Mouse (Mus musculus) embryonic facial prominence, embryonic 13.5 days (tissue): ENCODE data around the gene Vps13d. TPM values are rescaled to one million over a fixed set of nuclear protein-coding genes. Genes with fewer than 3 reads are reported as not detected.

Source experiments
- ATAC-seq: fragments of 200-750 bp; cut with Nextera tagmentation; 2 replicates; pipeline ENCODE4 v1.8.0; 2017; ENCODE audit warnings: low read depth; ENCODE audit not compliant: insufficient number of reproducible peaks, insufficient read depth, low FRiP score, low TSS enrichment
- H3K27ac ChIP-seq: fragments of 300-500 bp; sonication (generic); 2 replicates; pipeline ENCODE4 v1.5.1; 2015; ENCODE audit warnings: moderate library complexity, mild to moderate bottlenecking, inconsistent platforms
- H3K27me3 ChIP-seq: fragments of 300-500 bp; sonication (generic); 2 replicates; pipeline ENCODE4 v1.6.1; 2015; ENCODE audit warnings: mild to moderate bottlenecking, inconsistent platforms
- H3K36me3 ChIP-seq: fragments of 300-500 bp; sonication (generic); 2 replicates; pipeline ENCODE4 v1.6.1; 2015; ENCODE audit warnings: mild to moderate bottlenecking, inconsistent platforms
- H3K4me1 ChIP-seq: fragments of 300-500 bp; sonication (generic); 2 replicates; pipeline ENCODE4 v1.6.1; 2015; ENCODE audit warnings: inconsistent platforms
- H3K4me2 ChIP-seq: fragments of 300-500 bp; sonication (generic); 2 replicates; pipeline ENCODE4 v1.6.1; 2015; ENCODE audit warnings: moderate library complexity, mild to moderate bottlenecking, inconsistent platforms
- H3K4me3 ChIP-seq: fragments of 300-500 bp; sonication (generic); 2 replicates; pipeline ENCODE4 v1.5.1; 2015; ENCODE audit warnings: mild to moderate bottlenecking, inconsistent platforms
- H3K9ac ChIP-seq: fragments of 300-500 bp; sonication (generic); 2 replicates; pipeline ENCODE4 v1.6.1; 2015; ENCODE audit warnings: mild to moderate bottlenecking, inconsistent platforms
- H3K9me3 ChIP-seq: fragments of 300-500 bp; sonication (generic); 2 replicates; pipeline ENCODE4 v1.6.1; 2016; ENCODE audit warnings: inconsistent platforms
- WGBS: fragments of 180-500 bp; shearing (Covaris S2); methylation state at CpG from one replicate; pipeline ENCODE4 v1.1.7; 2015; ENCODE audit warnings: mixed read lengths; 5-methylcytosine and 5-hydroxymethylcytosine counted together
- polyA plus RNA-seq: library from polyadenylated mRNA; unstranded; fragments of >200 nt; fragmentation: Nextera tagmentation; extraction: Ambion mirVana; gene quantifications from 2 replicates; pipeline ENCODE4 v1.2.1, GENCODE M21; 2015

Vps13d gene
- polyA plus RNA-seq, 1 experiment from 2014 or later, result 6.7 TPM

- WGBS, result 84% methylated on average over 8 of the region's 8 CpGs
- H3K27me3 ChIP-seq, result no peaks in the 10 kb centered on the region
- H3K27ac ChIP-seq, result no peak overlapping the region
- no peak overlapping the region for H3K4me2 ChIP-seq
- peaks cover 8% of the 10 kb centered on the region for H3K4me1 ChIP-seq
- H3K9ac ChIP-seq, result no peak overlapping the region
- peaks cover 58% of the 10 kb centered on the region for H3K36me3 ChIP-seq
- H3K9me3 ChIP-seq, result no peaks in the 10 kb centered on the region
- ATAC-seq, result no peak
- H3K4me3 ChIP-seq, result no peak overlapping the region
Measured at GRCm38 (mm10) chr4:145046032-145046401, 148.8 kb downstream of the Vps13d start.

GRCm38 (mm10) chr4:145045312-145046031 lies 149.3 kb downstream of the Vps13d start:
- H3K4me2 ChIP-seq, result no peak overlapping the region
- no peak for ATAC-seq
- H3K4me3 ChIP-seq, result no peak overlapping the region
- H3K27ac ChIP-seq, result no peak overlapping the region
- H3K36me3 ChIP-seq, result peaks cover 62% of the 10 kb centered on the region
- no peaks in the 10 kb centered on the region for H3K27me3 ChIP-seq
- no peaks in the 10 kb centered on the region for H3K9me3 ChIP-seq
- 62% methylated on average over 5 of the region's 5 CpGs for WGBS
- peaks cover 2% of the 10 kb centered on the region for H3K4me1 ChIP-seq
- H3K9ac ChIP-seq, result no peak overlapping the region

DNA sequence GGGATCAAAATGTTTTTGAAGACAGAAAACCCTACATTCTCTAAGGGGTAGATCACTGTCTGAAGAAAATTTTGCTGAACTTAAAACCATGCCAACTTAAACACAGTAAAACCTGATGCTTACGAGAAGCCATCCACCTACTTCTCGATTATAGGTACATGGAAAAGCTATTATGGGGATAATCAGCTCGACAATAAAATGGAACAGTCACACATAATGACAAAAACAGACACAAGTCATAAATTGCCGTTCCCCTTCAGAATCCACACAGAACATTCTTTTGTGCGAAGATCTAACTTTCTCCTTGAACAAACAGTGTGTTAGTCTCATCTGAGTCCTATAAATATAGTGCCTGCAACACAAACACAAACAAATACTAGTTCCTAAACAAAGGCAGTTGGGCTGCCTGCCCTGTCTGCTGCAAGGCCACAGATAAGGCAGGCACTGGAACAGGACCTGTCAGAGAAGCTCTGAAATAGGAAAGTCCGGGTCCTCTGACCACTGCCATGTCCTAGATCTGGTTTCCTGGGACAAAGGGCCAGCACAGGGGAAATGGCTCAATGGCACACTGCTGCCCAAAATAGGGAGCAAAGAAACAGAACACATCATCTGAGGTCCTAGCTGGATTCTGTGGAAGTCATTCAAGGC lies 153.5 kb downstream of the Vps13d start:
- Histone ChIP-seq H3K4me2 (no peak overlapping the region), H3K9me3 (no peaks in the 10 kb centered on the region), H3K4me3 (no peak overlapping the region), H3K36me3 (peaks cover 70% of the 10 kb centered on the region), H3K9ac (no peak overlapping the region), H3K27ac (no peak overlapping the region), H3K27me3 (no peaks in the 10 kb centered on the region), H3K4me1 (peaks cover 10% of the 10 kb centered on the region; the same call in 1 of the 2 replicates)
- 82% methylated on average over 6 of the region's 6 CpGs for WGBS
- ATAC-seq, result no peak

GRCm38 (mm10) chr4:145037631-145038416 lies 157.0 kb downstream of the Vps13d start:
- H3K9ac ChIP-seq, result no peak overlapping the region
- no peaks in the 10 kb centered on the region for H3K9me3 ChIP-seq
- no peak overlapping the region for H3K4me3 ChIP-seq
- no peak overlapping the region for H3K4me2 ChIP-seq
- H3K27ac ChIP-seq, result peak overlapping the region; percentile 39; the same call in 1 of the 2 replicates
- H3K4me1 ChIP-seq, result peaks cover 22% of the 10 kb centered on the region
- WGBS, result 66% methylated on average over 5 of the region's 5 CpGs
- no peaks in the 10 kb centered on the region for H3K27me3 ChIP-seq
- peaks cover 38% of the 10 kb centered on the region for H3K36me3 ChIP-seq
- ATAC-seq, result 0 out of 2 replicates have a peak, but pooled peaks have one; percentile 10

GRCm38 (mm10) chr4:145037006-145037405 lies 157.8 kb downstream of the Vps13d start:
- 49% methylated on average over 3 of the region's 3 CpGs for WGBS

GRCm38 (mm10) chr4:145035450-145035849 lies 159.4 kb downstream of the Vps13d start:
- Histone ChIP-seq H3K27ac (peak overlapping the region; percentile 1; the same call in 1 of the 2 replicates), H3K9ac (no peak overlapping the region), H3K4me3 (no peak overlapping the region), H3K27me3 (no peaks in the 10 kb centered on the region), H3K36me3 (peaks cover 28% of the 10 kb centered on the region), H3K4me2 (no peak overlapping the region), H3K4me1 (peaks cover 22% of the 10 kb centered on the region), H3K9me3 (no peaks in the 10 kb centered on the region)
- 61% methylated on average over 3 of the region's 3 CpGs for WGBS
- ATAC-seq, result no peak

More at GRCm38 (mm10) chr4:145037006-145037405, 157.8 kb downstream of the Vps13d start:
- Histone ChIP-seq H3K36me3 (peaks cover 34% of the 10 kb centered on the region), H3K27ac (no peak overlapping the region), H3K4me2 (no peak overlapping the region), H3K4me1 (peaks cover 22% of the 10 kb centered on the region), H3K9ac (no peak overlapping the region), H3K27me3 (no peaks in the 10 kb centered on the region), H3K4me3 (no peak overlapping the region), H3K9me3 (no peaks in the 10 kb centered on the region)
- no peak for ATAC-seq

DNA sequence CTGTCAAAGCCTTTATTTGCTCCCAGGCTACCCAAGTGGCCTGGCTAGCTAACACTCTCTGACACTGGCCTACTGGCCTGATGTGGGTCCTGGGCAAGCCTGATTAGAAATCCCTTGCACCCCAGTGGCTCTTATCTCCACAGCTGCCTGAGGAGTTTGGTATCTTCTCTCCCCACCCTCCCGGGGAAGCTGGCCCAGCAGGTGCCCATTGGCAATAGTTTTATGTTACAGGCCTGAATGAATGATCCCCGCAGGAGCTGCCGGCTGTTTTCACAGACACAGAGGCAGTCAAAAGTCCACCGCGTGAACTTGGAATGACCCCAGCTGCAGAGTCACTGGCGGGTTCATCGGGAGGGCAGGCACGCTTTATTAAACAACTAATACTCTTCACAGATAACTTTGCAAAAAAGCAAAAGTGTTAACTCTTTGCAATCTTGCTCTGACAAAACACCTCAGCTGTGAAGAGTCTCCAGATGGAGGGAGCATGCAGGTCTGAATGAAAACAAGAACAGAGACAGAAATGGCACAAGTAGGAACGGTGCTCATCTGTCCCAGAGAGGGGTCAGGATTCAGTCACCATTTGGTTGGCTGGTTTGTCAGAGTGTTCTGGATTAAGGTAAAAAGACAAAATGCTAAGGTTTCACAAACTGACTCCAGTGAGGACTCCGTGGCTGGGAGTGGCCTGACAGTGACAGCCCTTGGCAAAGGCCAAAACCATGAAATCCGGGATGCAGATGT lies 160.1 kb downstream of the Vps13d start:
- Histone ChIP-seq H3K9me3 (no peaks in the 10 kb centered on the region), H3K9ac (no peak overlapping the region), H3K36me3 (peaks cover 23% of the 10 kb centered on the region), H3K4me3 (no peak overlapping the region), H3K27me3 (no peaks in the 10 kb centered on the region), H3K4me2 (no peak overlapping the region), H3K27ac (peak overlapping the region; percentile 1; the same call in 1 of the 2 replicates), H3K4me1 (peaks cover 22% of the 10 kb centered on the region)
- 11% methylated on average over 11 of the region's 11 CpGs for whole genome bisulfite sequencing
- ATAC-seq, result no peak

DNA sequence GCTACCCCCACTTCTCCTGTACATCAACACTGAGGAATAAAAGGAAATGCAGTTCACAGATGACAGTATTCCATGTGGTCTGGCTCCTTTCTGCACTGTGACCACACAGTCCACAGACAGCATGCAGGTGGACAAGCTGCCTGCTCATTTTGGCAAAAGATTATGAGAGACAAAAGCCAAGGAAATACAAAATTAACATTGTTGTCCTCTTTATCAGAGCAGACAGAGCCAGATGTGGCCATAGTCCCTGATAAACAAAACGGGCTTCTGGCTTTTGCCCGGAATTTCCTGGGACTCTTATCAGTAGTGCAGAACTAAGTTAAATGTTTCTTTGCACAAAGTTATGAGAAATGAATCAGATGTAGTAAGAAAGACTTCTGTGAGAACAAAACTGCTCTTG lies 161.4 kb downstream of the Vps13d start:
- ATAC-seq, result no peak

DNA sequence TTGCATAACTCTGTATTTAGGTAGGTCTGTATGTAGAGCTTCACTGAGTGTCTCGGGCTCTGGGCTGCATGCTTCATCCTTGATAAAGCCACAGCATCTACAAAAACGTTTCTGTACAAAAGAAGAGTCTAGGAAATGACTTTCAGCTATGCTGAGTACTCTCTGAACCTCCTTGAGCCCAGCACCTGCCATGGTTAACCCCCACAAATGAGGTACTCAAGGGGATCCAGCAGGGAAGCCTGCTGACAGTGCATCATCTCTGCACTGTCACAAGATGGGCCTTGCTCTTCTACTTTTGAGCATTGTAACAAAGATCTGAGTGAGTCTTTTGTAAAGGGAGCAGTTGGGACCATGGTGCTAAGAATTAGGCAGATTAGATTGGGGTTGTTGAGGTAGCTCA lies 162.2 kb downstream of the Vps13d start:
- 55% methylated on average over 2 of the region's 2 CpGs for WGBS
- peaks cover 13% of the 10 kb centered on the region for H3K4me1 ChIP-seq
- no peak for ATAC-seq

More for the DNA sequence above, 161.4 kb downstream of the Vps13d start:
- WGBS, result 75% methylated on average over 2 of the region's 2 CpGs
- H3K9me3 ChIP-seq, result no peaks in the 10 kb centered on the region
- no peak overlapping the region for H3K9ac ChIP-seq
- H3K4me1 ChIP-seq, result peaks cover 19% of the 10 kb centered on the region
- H3K27me3 ChIP-seq, result no peaks in the 10 kb centered on the region
- H3K4me2 ChIP-seq, result no peak overlapping the region
- no peak overlapping the region for H3K27ac ChIP-seq
- no peak overlapping the region for H3K4me3 ChIP-seq
- H3K36me3 ChIP-seq, result peaks cover 16% of the 10 kb centered on the region

GRCm38 (mm10) chr4:145031510-145031909 lies 163.3 kb downstream of the Vps13d start:
- WGBS, result 90% methylated on average over 4 of the region's 4 CpGs
- peaks cover 9% of the 10 kb centered on the region; the same call in 1 of the 2 replicates for H3K36me3 ChIP-seq
- H3K27ac ChIP-seq, result no peak overlapping the region
- no peaks in the 10 kb centered on the region for H3K27me3 ChIP-seq
- no peak overlapping the region for H3K4me3 ChIP-seq
- peaks cover 20% of the 10 kb centered on the region for H3K4me1 ChIP-seq
- no peaks in the 10 kb centered on the region for H3K9me3 ChIP-seq
- no peak for ATAC-seq
- no peak overlapping the region for H3K9ac ChIP-seq
- no peak overlapping the region for H3K4me2 ChIP-seq

More for the DNA sequence above, 162.2 kb downstream of the Vps13d start:
- H3K36me3 ChIP-seq, result peaks cover 16% of the 10 kb centered on the region
- no peak overlapping the region for H3K4me2 ChIP-seq
- no peaks in the 10 kb centered on the region for H3K9me3 ChIP-seq
- H3K9ac ChIP-seq, result no peak overlapping the region
- H3K4me3 ChIP-seq, result no peak overlapping the region
- no peak overlapping the region for H3K27ac ChIP-seq
- H3K27me3 ChIP-seq, result no peaks in the 10 kb centered on the region

- no peaks in the 10 kb centered on the region for H3K9me3 ChIP-seq
- H3K4me2 ChIP-seq, result no peak overlapping the region
- H3K27me3 ChIP-seq, result no peaks in the 10 kb centered on the region
- no peak for ATAC-seq
- no peak overlapping the region for H3K4me3 ChIP-seq
- peaks cover 40% of the 10 kb centered on the region for H3K4me1 ChIP-seq
- no peak overlapping the region for H3K27ac ChIP-seq
- H3K9ac ChIP-seq, result no peak overlapping the region
- WGBS, result 52% methylated on average over 7 of the region's 7 CpGs
- H3K36me3 ChIP-seq, result peaks cover 3% of the 10 kb centered on the region; the same call in 1 of the 2 replicates
Measured at GRCm38 (mm10) chr4:145026449-145026851, 168.4 kb downstream of the Vps13d start.
